Mouse (Mus musculus) cerebellum, adult 8-10 months (tissue): ENCODE measurements at regions not wholly inside any gene's neighbourhood (a gene's known extent, or its start where the extent isn't known, plus 50 kb on each side); places are given as distances from the start of the nearest gene placed in this dataset.
"Not testable (repeated sequence)": the region's sequence is repeated elsewhere in the genome, so short reads cannot be mapped to it uniquely, and the experiment has no call there.

Source experiments
- DNase-seq: peaks from one replicate; pipeline ENCODE4 v3.0.0; 2022

- DNase-seq = no peak
Observed at GRCm38 (mm10) chr4:97509576-97509975, 263.0 kb upstream of the Nfia start.

GRCm38 (mm10) chr4:97505734-97506133 lies 266.8 kb upstream of the Nfia start:
- no peak for DNase-seq

- DNase-seq = no peak
Observed at GRCm38 (mm10) chr4:97491248-97491804, 281.2 kb upstream of the Nfia start.

GRCm38 (mm10) chr4:97486354-97486753 lies 286.2 kb upstream of the Nfia start:
- DNase-seq = no peak

GRCm38 (mm10) chr4:97485225-97485624 lies 287.3 kb upstream of the Nfia start:
- DNase-seq = no peak

- DNase-seq = no peak
Observed at GRCm38 (mm10) chr4:97482701-97483246, 289.8 kb upstream of the Nfia start.

GRCm38 (mm10) chr4:97481836-97482235 lies 290.7 kb upstream of the Nfia start:
- no peak for DNase-seq

- DNase-seq = no peak
Observed at GRCm38 (mm10) chr4:97476571-97477190, 293.7 kb upstream of the Gm10192 start.

GRCm38 (mm10) chr4:97473492-97473891 lies 290.5 kb upstream of the Gm10192 start:
- DNase-seq = not testable (repeated sequence)

- no peak for DNase-seq
Observed at GRCm38 (mm10) chr4:97465932-97466666, 283.1 kb upstream of the Gm10192 start.

- no peak for DNase-seq
Observed at GRCm38 (mm10) chr4:97465517-97465916, 282.6 kb upstream of the Gm10192 start.

GRCm38 (mm10) chr4:97461177-97461576 lies 278.2 kb upstream of the Gm10192 start:
- DNase-seq = no peak

- peak; percentile 2 for DNase-seq
Observed at GRCm38 (mm10) chr4:97439288-97440029, 256.5 kb upstream of the Gm10192 start.

- no peak for DNase-seq
Observed at GRCm38 (mm10) chr4:97432681-97433080, 249.7 kb upstream of the Gm10192 start.

- no peak for DNase-seq
Observed at GRCm38 (mm10) chr4:97432094-97432493, 249.1 kb upstream of the Gm10192 start.

GRCm38 (mm10) chr4:97431239-97431638 lies 248.3 kb upstream of the Gm10192 start:
- no peak for DNase-seq

GRCm38 (mm10) chr4:97419845-97420244 lies 236.9 kb upstream of the Gm10192 start:
- DNase-seq = no peak

- DNase-seq = peak; percentile 67
Observed at GRCm38 (mm10) chr4:97418616-97419015, 235.7 kb upstream of the Gm10192 start.

- DNase-seq = no peak
Observed at GRCm38 (mm10) chr4:97417943-97418342, 235.0 kb upstream of the Gm10192 start.

- DNase-seq = no peak
Observed at GRCm38 (mm10) chr4:97408633-97409296, 225.8 kb upstream of the Gm10192 start.

- DNase-seq = no peak
Observed at GRCm38 (mm10) chr4:97394697-97395280, 211.8 kb upstream of the Gm10192 start.

GRCm38 (mm10) chr4:97381084-97381483 lies 198.1 kb upstream of the Gm10192 start:
- no peak for DNase-seq
